Mouse (Mus musculus) hindbrain, postnatal 0 days (tissue): Measurements from ENCODE around the gene Abhd16a. TPM values are rescaled to one million over a fixed set of nuclear protein-coding genes. Genes with fewer than 3 reads are reported as not detected.

Source experiments
- ATAC-seq: fragments of 200-750 bp; cut with Nextera tagmentation; 2 replicates; pipeline ENCODE4 v1.8.0; 2017; ENCODE audit warnings: mild to moderate bottlenecking, moderate TSS enrichment, moderate library complexity
- DNase-seq: peaks from one replicate; pipeline ENCODE4 v3.0.0-alpha.2; 2015; ENCODE audit warnings: low spot score
- H3K27ac ChIP-seq: fragments of 300-500 bp; sonication (generic); 2 replicates; pipeline ENCODE4 v1.5.1; 2014; ENCODE audit warnings: mild to moderate bottlenecking
- H3K27me3 ChIP-seq: fragments of 300-500 bp; sonication (generic); 2 replicates; pipeline ENCODE4 v1.6.1; 2014; ENCODE audit warnings: low read length, mixed read lengths; ENCODE audit not compliant: insufficient read depth
- H3K36me3 ChIP-seq: fragments of 300-500 bp; sonication (generic); 2 replicates; pipeline ENCODE4 v1.6.1; 2014; ENCODE audit warnings: low read length, mixed read lengths; ENCODE audit not compliant: insufficient read depth
- H3K4me1 ChIP-seq: fragments of 300-500 bp; sonication (generic); 2 replicates; pipeline ENCODE4 v1.6.1; 2014; ENCODE audit warnings: antibody characterized with exemption, low read length, mixed read lengths; ENCODE audit not compliant: insufficient read depth
- H3K4me2 ChIP-seq: fragments of 300-500 bp; sonication (generic); 2 replicates; pipeline ENCODE4 v1.6.1; 2014; ENCODE audit warnings: low read depth, mild to moderate bottlenecking, low read length, moderate library complexity, mixed read lengths
- H3K4me3 ChIP-seq: fragments of 300-500 bp; sonication (generic); 2 replicates; pipeline ENCODE4 v1.5.1; 2014; ENCODE audit warnings: low read length
- H3K9ac ChIP-seq: fragments of 300-500 bp; sonication (generic); replicated peaks from 2 replicates; pipeline ENCODE4 v1.6.1; 2014; ENCODE audit warnings: mild to moderate bottlenecking, low read length, moderate library complexity, mixed read lengths
- H3K9me3 ChIP-seq: fragments of 300-500 bp; sonication (generic); 2 replicates; pipeline ENCODE4 v1.6.1; 2016; ENCODE audit warnings: low read length, mixed read lengths
- CTCF ChIP-seq: IDR thresholded peaks from 2 replicates; pipeline ENCODE4 v1.5.1; 2016; ENCODE audit warnings: antibody characterized with exemption, control low read depth, low read depth
- WGBS: fragments of 180-500 bp; shearing (Covaris S2); extraction: QIAGEN DNeasy Blood & Tissue Kit; methylation state at CpG from one replicate; pipeline ENCODE4 v1.1.7; 2014; 5-methylcytosine and 5-hydroxymethylcytosine counted together
- polyA plus RNA-seq: library from polyadenylated mRNA; unstranded; fragments of >200 nt; fragmentation: Nextera tagmentation; extraction: Ambion mirVana; gene quantifications from 2 replicates; pipeline ENCODE4 v1.2.1, GENCODE M21; 2015
- total RNA-seq: library from RNA; depleted of rRNA; stranded (reverse); fragments of >200 nt; gene quantifications from 2 replicates; pipeline ENCODE4 v1.2.3, GENCODE M21; 2014

The Abhd16a gene
- total and polyA plus RNA-seq, 2 experiments from 2014 or later: 121 to 158 TPM

- TF ChIP-seq CTCF: no peak
- Histone ChIP-seq H3K4me1 (0 out of 2 replicates have a peak, but pooled peaks cover 4% of the 10 kb centered on the region), H3K4me2 (peak overlapping the region; percentile 67; the same call in 1 of the 2 replicates), H3K9ac (peak overlapping the region; percentile 22; the same call in 1 of the 2 replicates), H3K27me3 (no peaks in the 10 kb centered on the region), H3K36me3 (no peaks in the 10 kb centered on the region; the same call in 1 of the 2 replicates), H3K27ac (peak overlapping the region; percentile 74), H3K9me3 (no peaks in the 10 kb centered on the region), H3K4me3 (no peak overlapping the region; the same call in 1 of the 2 replicates)
- DNase-seq: no peak
- no peak for ATAC-seq
- 70% methylated on average over 12 of the region's 12 CpGs for WGBS
Measured at GRCm38 (mm10) chr17:35052271-35052798, 36.7 kb upstream of the Abhd16a start.

- WGBS: 89% methylated on average over 7 of the region's 7 CpGs
- DNase-seq (no peak), ATAC-seq (no peak)
- Histone ChIP-seq H3K27ac (no peak overlapping the region), H3K4me1 (peaks cover 6% of the 10 kb centered on the region; the same call in 1 of the 2 replicates), H3K27me3 (no peaks in the 10 kb centered on the region), H3K36me3 (no peaks in the 10 kb centered on the region; the same call in 1 of the 2 replicates), H3K9me3 (no peaks in the 10 kb centered on the region), H3K9ac (no peak overlapping the region), H3K4me2 (no peak overlapping the region), H3K4me3 (no peak overlapping the region)
- TF ChIP-seq CTCF: no peak
Measured at GRCm38 (mm10) chr17:35055691-35056495, 33.2 kb upstream of the Abhd16a start.

- Histone ChIP-seq H3K27me3 (no peaks in the 10 kb centered on the region), H3K4me1 (peaks cover 6% of the 10 kb centered on the region; the same call in 1 of the 2 replicates), H3K27ac (no peak overlapping the region), H3K9me3 (no peaks in the 10 kb centered on the region), H3K36me3 (no peaks in the 10 kb centered on the region; the same call in 1 of the 2 replicates), H3K9ac (no peak overlapping the region), H3K4me3 (no peak overlapping the region), H3K4me2 (no peak overlapping the region)
- ATAC-seq (no peak), DNase-seq (no peak)
- no peak for TF ChIP-seq CTCF
- WGBS: 79% methylated on average over 3 of the region's 3 CpGs
Measured at GRCm38 (mm10) chr17:35057090-35057489, 32.0 kb upstream of the Abhd16a start.

GRCm38 (mm10) chr17:35058316-35058715 is 30.7 kb upstream of the Abhd16a start:
- Histone ChIP-seq H3K27ac (peak overlapping the region; percentile 88; the same call in 1 of the 2 replicates), H3K4me1 (peaks cover 6% of the 10 kb centered on the region; the same call in 1 of the 2 replicates), H3K36me3 (no peaks in the 10 kb centered on the region; the same call in 1 of the 2 replicates), H3K9ac (peak overlapping the region; percentile 62; the same call in 1 of the 2 replicates), H3K9me3 (no peaks in the 10 kb centered on the region), H3K27me3 (no peaks in the 10 kb centered on the region), H3K4me3 (peak overlapping the region; percentile 84), H3K4me2 (peak overlapping the region; percentile 96)
- no peak for TF ChIP-seq CTCF
- ATAC-seq: no peak
- DNase-seq: no peak
- 64% methylated on average over 9 of the region's 9 CpGs for WGBS

- H3K36me3 ChIP-seq: no peaks in the 10 kb centered on the region; the same call in 1 of the 2 replicates
- peak; percentile 83 for TF ChIP-seq CTCF
- no peaks in the 10 kb centered on the region for H3K27me3 ChIP-seq
- peak within 1 kb of the TSS; percentile 62 for H3K9ac ChIP-seq
- ATAC-seq (peak; percentile 93), DNase-seq (peak; percentile 95)
- H3K4me1 ChIP-seq: peaks cover 6% of the 10 kb centered on the region; the same call in 1 of the 2 replicates
- no peaks in the 10 kb centered on the region for H3K9me3 ChIP-seq
- peak within 1 kb of the TSS; percentile 84 for H3K4me3 ChIP-seq
- peak within 1 kb of the TSS; percentile 96 for H3K4me2 ChIP-seq
- H3K27ac ChIP-seq: peak within 1 kb of the TSS; percentile 88
- under 1% methylated on average over 55 of the region's 57 CpGs for WGBS
Measured at GRCm38 (mm10) chr17:35058911-35059892, 29.9 kb upstream of the Abhd16a start, which contains the start of gene Ddah2. TSS of gene Ddah2 (plus strand) at chr17:35059035.

GRCm38 (mm10) chr17:35060071-35060470 is 29.0 kb upstream of the Abhd16a start:
- Histone ChIP-seq H3K27me3 (peaks cover 6% of the 10 kb centered on the region; the same call in 1 of the 2 replicates), H3K4me1 (peaks cover 8% of the 10 kb centered on the region; the same call in 1 of the 2 replicates), H3K9me3 (no peaks in the 10 kb centered on the region), H3K36me3 (no peaks in the 10 kb centered on the region; the same call in 1 of the 2 replicates), H3K4me2 (peak overlapping the region; percentile 96), H3K9ac (peak overlapping the region; percentile 62), H3K4me3 (peak overlapping the region; percentile 84), H3K27ac (peak overlapping the region; percentile 88; the same call in 1 of the 2 replicates)
- TF ChIP-seq CTCF: no peak
- WGBS: 19% methylated on average over 14 of the region's 14 CpGs
- no peak for ATAC-seq
- no peak for DNase-seq
